Mouse (Mus musculus) testis, adult 2 months (tissue): ENCODE data around the gene Clec2l.

ENCODE experiments used
- CTCF ChIP-seq: fragments of 200-500 bp; IDR thresholded peaks from 2 replicates; pipeline ENCODE4 v1.5.1; 2012; ENCODE audit warnings: low read depth, mild to moderate bottlenecking, inconsistent platforms, low read length, moderate library complexity; ENCODE audit not compliant: control insufficient read depth, insufficient read depth, insufficient replicate concordance
- POLR2A ChIP-seq: fragments of 200-500 bp; IDR thresholded peaks from 2 replicates; pipeline ENCODE4 v1.6.1; 2012; ENCODE audit warnings: low read depth, mild to moderate bottlenecking, inconsistent platforms, low read length, moderate library complexity; ENCODE audit not compliant: control insufficient read depth

DNA sequence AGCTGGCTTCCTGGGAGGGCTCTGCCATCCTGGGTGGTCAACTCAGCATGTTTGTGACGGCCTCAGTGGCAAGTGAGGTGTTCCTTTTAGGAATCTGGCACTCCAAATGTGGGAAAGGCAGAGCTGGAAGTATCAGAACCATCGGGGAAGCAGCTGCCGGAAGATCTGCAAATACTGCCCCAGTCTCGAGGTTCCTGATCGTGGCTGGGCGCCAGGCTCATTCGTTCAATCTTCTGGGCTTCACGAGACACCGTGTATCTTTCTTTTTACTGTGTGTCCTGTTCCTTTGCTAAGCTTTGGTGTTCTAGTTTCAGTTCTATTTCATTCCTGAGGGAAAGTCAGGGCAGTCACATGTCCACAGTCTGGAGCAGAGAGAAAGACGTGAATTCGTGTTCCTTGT lies 22.5 kb upstream of the Clec2l start:
- TF ChIP-seq CTCF (no peak), POLR2A (no peak)
